Mouse (Mus musculus) limb, embryonic 12.5 days (tissue): ENCODE measurements at regions not wholly inside any gene's neighbourhood (a gene's known extent, or its start where the extent isn't known, plus 50 kb on each side); places are given as distances from the start of the nearest gene placed in this dataset.

ENCODE experiments used
- ATAC-seq: fragments of 200-750 bp; cut with Nextera tagmentation; 2 replicates; pipeline ENCODE4 v1.8.0; 2017; ENCODE audit warnings: low read depth, moderate TSS enrichment; ENCODE audit not compliant: insufficient number of reproducible peaks, insufficient read depth, low FRiP score, low TSS enrichment
- H3K27ac ChIP-seq: fragments of 300-500 bp; sonication (generic); 2 replicates; pipeline ENCODE4 v1.5.1; 2016; ENCODE audit warnings: mild to moderate bottlenecking, moderate library complexity
- H3K27me3 ChIP-seq: fragments of 300-500 bp; sonication (generic); 2 replicates; pipeline ENCODE4 v1.6.1; 2016; ENCODE audit warnings: mild to moderate bottlenecking, moderate library complexity
- H3K36me3 ChIP-seq: fragments of 300-500 bp; sonication (generic); 2 replicates; pipeline ENCODE4 v1.6.1; 2016; ENCODE audit warnings: mild to moderate bottlenecking, moderate library complexity
- H3K4me1 ChIP-seq: fragments of 300-500 bp; sonication (generic); replicated peaks from 2 replicates; pipeline ENCODE4 v1.6.1; 2016
- H3K4me2 ChIP-seq: fragments of 300-500 bp; sonication (generic); 2 replicates; pipeline ENCODE4 v1.6.1; 2016; ENCODE audit warnings: mild to moderate bottlenecking, moderate library complexity
- H3K4me3 ChIP-seq: fragments of 300-500 bp; sonication (generic); replicated peaks from 2 replicates; pipeline ENCODE4 v1.5.1; 2016; ENCODE audit warnings: mild to moderate bottlenecking
- H3K9ac ChIP-seq: fragments of 300-500 bp; sonication (generic); replicated peaks from 2 replicates; pipeline ENCODE4 v1.6.1; 2016; ENCODE audit warnings: mild to moderate bottlenecking, moderate library complexity
- H3K9me3 ChIP-seq: fragments of 300-500 bp; sonication (generic); 2 replicates; pipeline ENCODE4 v1.6.1; 2016; ENCODE audit warnings: mild to moderate bottlenecking, moderate library complexity
- WGBS: fragments of 180-500 bp; shearing (Covaris S2); methylation state at CpG from one replicate; pipeline ENCODE4 v1.1.7; 2016; 5-methylcytosine and 5-hydroxymethylcytosine counted together

DNA sequence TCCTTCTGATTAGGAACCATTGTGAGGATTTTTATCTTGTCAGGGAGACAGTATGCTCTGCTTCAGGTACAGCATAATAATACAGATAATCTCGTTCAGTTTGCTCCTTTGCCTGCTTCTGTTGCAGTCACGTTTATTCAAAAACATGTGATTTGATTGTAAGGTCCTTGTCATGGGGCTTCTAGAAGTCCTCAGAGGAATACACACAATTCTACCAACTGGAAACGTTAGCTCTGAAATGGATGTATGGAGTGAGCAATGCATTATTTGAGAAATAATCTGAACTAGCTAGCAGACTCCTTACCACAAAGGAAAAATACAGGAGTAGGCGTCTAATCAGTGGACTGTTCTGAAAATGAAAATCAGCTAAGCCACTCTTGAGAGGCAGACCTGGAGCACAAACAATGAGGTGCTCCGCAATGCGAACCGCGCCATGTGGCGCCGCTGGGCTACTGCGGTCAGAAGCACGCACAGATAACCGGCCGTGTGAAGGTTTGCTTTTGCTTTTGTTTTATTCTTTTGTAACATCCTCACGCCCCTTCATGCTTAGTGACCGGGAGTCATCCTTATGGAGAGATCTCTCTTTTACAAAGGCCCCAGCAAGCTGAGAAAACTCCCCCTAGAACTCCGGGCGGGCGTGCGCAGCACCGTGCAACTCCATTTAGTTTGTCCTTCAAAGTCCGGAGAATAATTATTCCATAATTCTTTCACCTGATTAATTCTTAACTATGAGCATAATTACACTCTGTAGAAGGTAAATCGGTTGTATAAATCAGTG is 419.7 kb downstream of the Nova1 start:
- Histone ChIP-seq H3K4me3 (peak overlapping the region; percentile 51), H3K27me3 (peaks cover 14% of the 10 kb centered on the region), H3K27ac (no peak overlapping the region), H3K4me2 (peak overlapping the region; percentile 78), H3K4me1 (no peaks in the 10 kb centered on the region), H3K36me3 (no peaks in the 10 kb centered on the region), H3K9me3 (no peaks in the 10 kb centered on the region), H3K9ac (peak overlapping the region; percentile 57)
- 8% methylated on average over 23 of the region's 23 CpGs for WGBS
- peak; percentile 57; the same call in 1 of the 2 replicates for ATAC-seq

DNA sequence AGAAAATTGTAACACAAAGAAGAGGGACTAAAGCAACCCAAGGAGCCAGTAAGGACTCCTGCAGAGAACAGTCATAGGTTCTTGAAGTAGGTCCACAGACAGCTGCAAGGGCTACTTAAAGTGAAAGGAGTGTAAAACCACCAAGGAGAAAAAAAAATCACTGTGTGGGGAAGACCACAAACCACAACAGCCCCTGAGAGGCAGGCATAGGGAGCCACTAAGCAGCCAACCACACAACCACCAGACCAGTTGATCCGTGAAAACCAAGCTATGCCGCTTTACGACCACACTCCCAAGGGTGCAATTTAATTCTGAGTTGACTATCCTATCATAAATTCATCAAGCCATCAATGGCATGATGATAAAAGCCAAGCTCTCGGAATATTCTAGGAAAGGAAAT is 423.5 kb downstream of the Nova1 start:
- Histone ChIP-seq H3K4me3 (no peak overlapping the region), H3K36me3 (no peaks in the 10 kb centered on the region), H3K4me1 (no peaks in the 10 kb centered on the region), H3K27me3 (peaks cover 10% of the 10 kb centered on the region), H3K9me3 (no peaks in the 10 kb centered on the region), H3K9ac (no peak overlapping the region), H3K4me2 (no peak overlapping the region), H3K27ac (no peak overlapping the region)
- ATAC-seq = no peak
- WGBS = 60% methylated on average over 4 of the region's 4 CpGs

DNA sequence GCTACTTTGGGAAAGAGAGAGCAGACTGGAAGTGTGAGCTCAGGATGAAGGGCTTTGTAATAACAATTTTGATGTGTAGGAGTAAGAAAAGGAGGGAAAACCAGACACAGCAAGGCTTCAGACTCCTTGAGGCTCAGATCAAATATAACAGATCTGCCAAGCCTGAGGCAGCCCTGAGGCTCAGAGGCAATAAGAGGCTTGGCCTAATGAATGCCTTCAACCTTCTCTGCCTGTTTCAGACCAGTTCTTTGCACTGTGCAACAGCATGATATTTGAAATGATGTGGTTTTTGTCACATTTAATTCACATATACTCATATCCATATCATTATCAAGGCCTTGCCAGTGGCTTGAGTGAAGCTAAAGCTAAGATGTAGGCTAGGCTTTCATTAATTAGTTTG is 425.0 kb downstream of the Nova1 start:
- Histone ChIP-seq H3K9ac (no peak overlapping the region), H3K27me3 (peaks cover 7% of the 10 kb centered on the region), H3K4me2 (no peak overlapping the region), H3K36me3 (no peaks in the 10 kb centered on the region), H3K4me1 (no peaks in the 10 kb centered on the region), H3K27ac (no peak overlapping the region), H3K4me3 (no peak overlapping the region), H3K9me3 (no peaks in the 10 kb centered on the region)
- ATAC-seq = no peak

DNA sequence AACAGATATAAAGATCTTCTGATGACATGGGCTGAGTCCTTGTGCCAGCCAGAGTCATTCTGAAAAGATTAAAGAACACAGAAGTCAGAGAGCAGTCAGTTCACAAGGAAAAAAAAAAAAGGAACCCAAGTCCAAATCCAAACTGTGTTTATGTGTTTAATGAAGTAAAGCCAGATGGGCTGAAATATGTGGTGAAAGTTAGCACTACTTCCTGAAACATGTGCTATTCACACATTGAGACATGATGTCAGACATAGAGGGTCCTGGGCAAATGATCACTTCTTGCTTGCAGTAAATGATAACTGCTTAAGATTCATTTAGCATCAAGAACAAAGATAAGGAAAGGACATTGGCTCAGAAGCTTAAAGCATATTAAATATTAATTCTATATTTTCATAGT is 439.8 kb downstream of the Nova1 start:
- Histone ChIP-seq H3K4me1 (no peaks in the 10 kb centered on the region), H3K36me3 (no peaks in the 10 kb centered on the region), H3K4me3 (no peak overlapping the region), H3K27me3 (no peaks in the 10 kb centered on the region), H3K27ac (no peak overlapping the region), H3K4me2 (no peak overlapping the region), H3K9me3 (no peaks in the 10 kb centered on the region), H3K9ac (no peak overlapping the region)
- no peak for ATAC-seq

DNA sequence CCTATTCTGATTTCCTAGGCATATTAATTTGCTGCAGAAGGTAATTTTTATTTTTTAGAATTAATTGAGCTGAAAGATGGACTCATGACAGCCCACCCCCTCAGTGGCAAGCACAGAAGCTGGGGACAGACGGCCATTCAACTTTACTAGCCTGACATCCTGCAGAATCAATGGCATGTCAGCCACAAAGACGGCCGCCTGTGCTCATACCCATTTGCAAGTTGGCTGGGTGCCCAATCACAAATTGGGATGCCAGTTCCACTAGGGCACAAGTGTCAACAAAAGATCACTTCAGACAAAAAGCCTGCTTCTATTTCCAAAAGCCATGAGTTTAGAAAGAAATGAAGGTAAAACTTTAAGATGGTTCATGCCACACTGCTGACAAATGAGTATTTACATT is 447.0 kb downstream of the Nova1 start:
- WGBS = 59% methylated on average over 3 of the region's 3 CpGs
- no peaks in the 10 kb centered on the region for H3K4me1 ChIP-seq
- ATAC-seq = no peak
- no peaks in the 10 kb centered on the region for H3K9me3 ChIP-seq
- no peak overlapping the region for H3K9ac ChIP-seq
- no peaks in the 10 kb centered on the region for H3K36me3 ChIP-seq
- H3K27ac ChIP-seq = no peak overlapping the region
- no peak overlapping the region for H3K4me3 ChIP-seq
- no peaks in the 10 kb centered on the region for H3K27me3 ChIP-seq
- no peak overlapping the region for H3K4me2 ChIP-seq

DNA sequence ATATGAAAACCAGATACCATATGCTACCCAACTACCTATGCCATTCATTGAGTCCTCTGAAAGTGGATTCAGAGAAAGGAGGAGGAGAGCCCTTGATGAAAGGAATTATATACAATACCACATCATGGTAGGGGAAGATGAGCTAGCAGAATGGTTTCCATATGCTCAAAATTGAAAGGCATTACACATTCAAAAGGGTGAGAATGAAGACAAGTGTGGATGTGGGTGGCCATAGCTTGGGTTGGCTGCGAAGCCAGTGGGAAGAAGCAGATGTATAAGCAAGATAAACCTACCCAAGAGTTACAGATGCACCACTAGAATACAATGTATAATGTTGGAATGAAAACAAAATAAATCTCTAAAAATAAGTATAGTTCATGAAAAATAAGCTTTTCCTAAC is 485.4 kb downstream of the Nova1 start:
- Histone ChIP-seq H3K9ac (no peak overlapping the region), H3K27me3 (no peaks in the 10 kb centered on the region), H3K27ac (no peak overlapping the region), H3K4me1 (no peaks in the 10 kb centered on the region), H3K4me2 (no peak overlapping the region), H3K4me3 (no peak overlapping the region), H3K9me3 (no peaks in the 10 kb centered on the region), H3K36me3 (no peaks in the 10 kb centered on the region)
- 96% methylated on average over 1 of the region's 1 CpGs for WGBS
- no peak for ATAC-seq

DNA sequence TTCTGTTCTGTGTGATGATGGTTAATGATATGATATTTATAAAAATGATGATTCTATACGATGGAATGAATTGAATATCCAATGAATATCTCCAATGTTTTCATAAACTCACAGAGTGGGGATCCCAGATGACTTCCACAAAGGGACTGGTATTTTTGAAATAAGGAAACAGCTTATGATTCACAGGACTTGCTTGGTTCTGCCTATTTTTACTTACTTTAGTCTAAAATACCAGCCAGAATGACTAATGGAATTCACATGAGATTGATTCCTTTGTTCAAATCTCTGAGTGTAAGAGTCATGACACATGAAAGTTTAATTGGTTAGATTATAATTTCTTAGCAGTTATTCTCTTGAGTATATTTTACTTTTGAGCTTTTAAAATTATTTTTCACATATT is 490.9 kb downstream of the Nova1 start:
- ATAC-seq = no peak
- Histone ChIP-seq H3K27me3 (no peaks in the 10 kb centered on the region), H3K9ac (no peak overlapping the region), H3K36me3 (no peaks in the 10 kb centered on the region), H3K4me2 (no peak overlapping the region), H3K4me3 (no peak overlapping the region), H3K27ac (no peak overlapping the region), H3K4me1 (no peaks in the 10 kb centered on the region), H3K9me3 (no peaks in the 10 kb centered on the region)
- 75% methylated on average over 1 of the region's 1 CpGs for WGBS

DNA sequence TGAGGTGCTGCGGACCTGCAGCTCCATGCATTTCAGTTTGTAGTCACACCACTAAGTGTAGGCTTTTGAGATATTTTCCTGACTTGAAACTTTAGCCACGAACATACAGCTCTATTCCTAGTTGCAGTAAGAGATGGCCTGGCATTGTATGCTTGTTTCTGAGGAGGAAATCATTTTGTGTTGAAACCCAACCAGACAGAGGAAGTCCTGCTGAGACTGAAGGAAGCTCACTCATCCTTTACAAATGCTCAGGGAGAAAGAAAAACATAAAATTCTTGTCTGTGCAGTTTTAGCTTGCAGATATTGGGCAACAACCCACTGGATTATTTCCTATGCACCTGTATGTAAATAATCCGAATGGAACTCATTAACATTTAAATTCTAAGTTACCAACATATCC is 495.5 kb downstream of the Nova1 start:
- Histone ChIP-seq H3K36me3 (no peaks in the 10 kb centered on the region), H3K4me1 (peaks cover 8% of the 10 kb centered on the region; the same call in 1 of the 2 replicates), H3K27ac (no peak overlapping the region), H3K4me2 (no peak overlapping the region), H3K4me3 (no peak overlapping the region), H3K9ac (no peak overlapping the region), H3K9me3 (no peaks in the 10 kb centered on the region), H3K27me3 (no peaks in the 10 kb centered on the region)
- 73% methylated on average over 3 of the region's 3 CpGs for WGBS
- ATAC-seq = no peak

DNA sequence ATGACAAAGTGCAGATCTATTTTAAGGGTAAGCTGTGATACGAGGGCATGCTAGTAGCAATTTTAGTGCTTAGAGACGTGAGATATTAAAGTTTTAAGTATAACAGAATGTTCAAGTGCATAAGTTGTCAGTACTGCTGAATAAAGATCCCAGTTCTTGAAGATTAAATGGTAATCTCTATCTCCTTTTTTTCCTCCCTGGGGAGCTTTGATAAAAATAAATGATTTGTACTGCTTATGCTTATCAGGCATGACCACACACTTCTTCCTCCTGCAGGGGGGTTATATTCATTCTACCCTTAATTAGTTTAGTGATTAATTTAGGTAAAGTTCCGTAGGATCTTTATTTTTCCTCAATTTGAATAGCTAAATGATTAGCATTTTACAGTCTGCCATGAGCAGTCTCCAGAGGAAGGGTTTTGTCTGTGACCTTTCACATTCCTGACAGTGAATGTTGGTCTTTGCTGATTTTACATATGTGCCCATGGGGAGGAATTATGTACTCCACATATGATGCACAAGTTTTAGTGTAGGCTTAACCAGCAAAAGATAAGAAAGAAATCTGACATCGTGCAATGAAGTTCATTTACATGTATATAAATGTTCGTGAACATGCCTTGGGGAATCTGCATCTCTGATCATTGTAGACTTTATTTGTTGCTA is 515.5 kb downstream of the Nova1 start:
- no peaks in the 10 kb centered on the region for H3K9me3 ChIP-seq
- no peak for ATAC-seq
- H3K36me3 ChIP-seq = no peaks in the 10 kb centered on the region
- no peaks in the 10 kb centered on the region for H3K4me1 ChIP-seq
- H3K4me3 ChIP-seq = no peak overlapping the region
- H3K27ac ChIP-seq = no peak overlapping the region
- 80% methylated on average over 5 of the region's 5 CpGs for WGBS
- no peak overlapping the region for H3K4me2 ChIP-seq
- H3K9ac ChIP-seq = no peak overlapping the region
- H3K27me3 ChIP-seq = no peaks in the 10 kb centered on the region

DNA sequence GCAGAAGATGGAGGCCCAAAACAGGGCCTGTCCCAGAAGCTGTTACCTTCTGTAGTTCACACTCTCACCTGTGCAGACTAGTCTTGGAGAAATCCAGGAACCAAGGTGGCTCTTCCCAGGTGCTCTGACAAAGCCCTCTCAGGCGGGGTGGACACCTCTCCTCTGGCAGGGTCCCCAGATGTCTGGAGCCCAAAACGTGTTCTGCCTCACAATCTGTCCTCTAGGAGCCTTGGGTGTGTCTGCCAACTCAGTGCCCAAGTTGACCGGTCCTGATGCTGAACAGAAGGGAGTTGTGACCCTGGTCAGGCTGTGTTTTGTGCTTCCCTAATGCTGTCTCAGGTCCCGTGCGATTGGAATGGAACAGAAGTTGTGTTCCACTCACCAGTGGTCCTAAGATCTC is 519.8 kb downstream of the Nova1 start:
- H3K4me2 ChIP-seq = no peak overlapping the region
- 82% methylated on average over 5 of the region's 5 CpGs for WGBS

DNA sequence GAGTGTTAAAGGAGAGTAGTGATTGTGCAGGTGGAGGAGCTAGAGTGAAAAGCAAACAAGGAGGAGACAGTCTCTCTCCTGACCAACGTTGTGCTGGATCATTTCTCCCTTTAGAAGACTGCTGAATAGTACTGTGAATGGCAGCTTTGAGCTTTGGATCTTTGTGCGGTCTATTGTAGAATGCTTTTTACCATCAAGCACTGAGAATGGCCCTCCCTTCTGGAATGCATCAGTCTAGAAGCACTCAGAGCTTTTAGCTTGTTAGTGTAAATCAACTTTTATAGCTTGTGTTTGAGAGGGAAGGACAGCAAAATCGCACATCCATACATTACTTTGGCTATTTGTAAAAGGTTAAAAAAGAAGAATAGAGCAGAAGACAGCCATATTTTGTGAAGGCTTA is 534.2 kb downstream of the Nova1 start:
- H3K4me1 ChIP-seq = no peaks in the 10 kb centered on the region
- whole genome bisulfite sequencing = 50% methylated on average over 3 of the region's 3 CpGs
- no peak overlapping the region for H3K27ac ChIP-seq
- no peak overlapping the region for H3K4me2 ChIP-seq
- no peak overlapping the region for H3K9ac ChIP-seq
- no peaks in the 10 kb centered on the region for H3K27me3 ChIP-seq
- no peak for ATAC-seq
- H3K4me3 ChIP-seq = no peak overlapping the region
- H3K9me3 ChIP-seq = no peaks in the 10 kb centered on the region
- H3K36me3 ChIP-seq = no peaks in the 10 kb centered on the region

More for the DNA sequence above, 519.8 kb downstream of the Nova1 start:
- Histone ChIP-seq H3K4me3 (no peak overlapping the region), H3K27me3 (no peaks in the 10 kb centered on the region), H3K27ac (no peak overlapping the region), H3K9ac (no peak overlapping the region), H3K36me3 (no peaks in the 10 kb centered on the region), H3K9me3 (no peaks in the 10 kb centered on the region), H3K4me1 (no peaks in the 10 kb centered on the region)
- ATAC-seq = no peak
